Mouse (Mus musculus) ZHBTc4 (cell line): ENCODE data around the gene Fam198a.

Experiments
- DNase-seq: peaks from one replicate; pipeline ENCODE4 v3.0.0-alpha.2; 2011; ENCODE audit warnings: low read depth, low spot score

The Fam198a gene

GRCm38 (mm10) chr9:121926634-121927405, 24.0 kb upstream of the Fam198a start:
- no peak for DNase-seq

- no peak for DNase-seq
These were observed 23.1 kb upstream of the Fam198a start for GRCm38 (mm10) chr9:121927721-121928120.

GRCm38 (mm10) chr9:121928498-121928897, 22.3 kb upstream of the Fam198a start:
- DNase-seq, result peak; percentile 62

GRCm38 (mm10) chr9:121934856-121935255, 15.9 kb upstream of the Fam198a start:
- DNase-seq, result no peak

- DNase-seq, result peak; percentile 64
These were observed 13.8 kb upstream of the Fam198a start for GRCm38 (mm10) chr9:121936952-121937351.

- DNase-seq, result no peak
These were observed 13.3 kb upstream of the Fam198a start for GRCm38 (mm10) chr9:121937451-121937864.

GRCm38 (mm10) chr9:121937944-121938355, 12.8 kb upstream of the Fam198a start:
- DNase-seq, result no peak

- DNase-seq, result no peak
These were observed 7.8 kb upstream of the Fam198a start for GRCm38 (mm10) chr9:121943005-121943404.

GRCm38 (mm10) chr9:121943628-121944027, 7.2 kb upstream of the Fam198a start:
- DNase-seq, result no peak

- peak; percentile 29 for DNase-seq
These were observed 3.0 kb upstream of the Fam198a start for GRCm38 (mm10) chr9:121947784-121948183.

GRCm38 (mm10) chr9:121948431-121948830, 2.4 kb upstream of the Fam198a start:
- DNase-seq, result no peak

- DNase-seq, result no peak
These were observed 281 bp downstream of the Fam198a start for GRCm38 (mm10) chr9:121951114-121951423.

GRCm38 (mm10) chr9:121952596-121952995, 1.8 kb downstream of the Fam198a start:
- DNase-seq, result no peak

- DNase-seq, result no peak
These were observed 9.3 kb downstream of the Fam198a start for GRCm38 (mm10) chr9:121959966-121960635.

- DNase-seq, result no peak
These were observed 14.2 kb downstream of the Fam198a start for GRCm38 (mm10) chr9:121964941-121965340.

GRCm38 (mm10) chr9:121968258-121968657, 17.5 kb downstream of the Fam198a start:
- DNase-seq, result no peak

- DNase-seq, result no peak
These were observed 19.1 kb downstream of the Fam198a start for GRCm38 (mm10) chr9:121969841-121970381.

- DNase-seq, result no peak
These were observed 22.4 kb downstream of the Fam198a start for GRCm38 (mm10) chr9:121973207-121973606.

GRCm38 (mm10) chr9:121974141-121974986, 23.6 kb downstream of the Fam198a start:
- DNase-seq, result no peak

GRCm38 (mm10) chr9:121975321-121975720, 24.5 kb downstream of the Fam198a start:
- DNase-seq, result no peak

GRCm38 (mm10) chr9:121981046-121981445, 30.3 kb downstream of the Fam198a start:
- DNase-seq, result no peak
